In the genomic region with DNA sequence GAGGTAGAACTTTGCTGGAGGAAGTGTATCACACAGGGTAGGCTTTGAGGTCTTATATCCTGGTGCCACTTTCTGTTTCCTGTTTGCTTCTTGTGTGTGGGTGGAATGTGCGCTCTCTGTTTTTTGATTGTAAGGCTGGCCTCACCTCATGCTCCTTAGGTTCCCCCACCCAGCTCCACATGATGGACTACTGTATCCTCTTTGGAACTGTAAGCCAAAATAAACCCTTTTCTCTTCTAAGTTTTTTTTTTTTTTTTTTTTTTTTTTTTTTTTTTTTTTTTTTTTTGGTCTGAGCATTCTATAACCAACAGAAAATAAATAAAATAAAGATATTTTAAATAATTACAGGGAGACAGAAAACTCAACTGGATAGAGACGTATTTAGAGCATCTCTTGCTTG, we compare ENCODE assay signal across 15 mouse cellular contexts.
"Had no signal": no experiment of that assay in that cellular context is flagged by ENCODE, and none has a peak within 500 bp of the region (broad histone marks: within the 10 kb centered on the region; RNA-seq: fewer than 3 reads in every experiment).

No protein-coding gene starts in this region.

- H3K9me3 ChIP-seq: neural tube, embryonic 13.5 days; neural tube, embryonic 15.5 days; stomach, embryonic 15.5 days had no signal

- H3K4me2 ChIP-seq: neural tube, embryonic 13.5 days; neural tube, embryonic 15.5 days; stomach, embryonic 15.5 days had no signal

- DNase-seq: retina, postnatal 1 day; right cerebral cortex, adult 18-20 months; right cerebral cortex, postnatal 14 days; right cerebral cortex, postnatal 25 days; right cerebral cortex, postnatal 4 days; spleen, adult 18-20 months; thymus, adult 18-20 months; thymus, adult 2 months; thymus, postnatal 14 days; thymus, postnatal 25 days; thymus, postnatal 36 days had no signal

- H3K27me3 ChIP-seq: neural tube, embryonic 13.5 days; neural tube, embryonic 15.5 days; stomach, embryonic 15.5 days had no signal

- H3K27ac ChIP-seq: neural tube, embryonic 13.5 days; neural tube, embryonic 15.5 days; stomach, embryonic 15.5 days; stomach, postnatal 0 days had no signal

- H3K9ac ChIP-seq: neural tube, embryonic 13.5 days; neural tube, embryonic 15.5 days; stomach, embryonic 15.5 days had no signal

- H3K4me3 ChIP-seq: neural tube, embryonic 13.5 days; neural tube, embryonic 15.5 days; stomach, embryonic 15.5 days had no signal

- H3K4me1 ChIP-seq: neural tube, embryonic 13.5 days; neural tube, embryonic 15.5 days; stomach, embryonic 15.5 days had no signal
